Mouse (Mus musculus) kidney, adult 18-20 months (tissue): Measurements from ENCODE around the gene Pitpnm1.

Experiments used
- DNase-seq: peaks from one replicate; pipeline ENCODE4 v3.0.0; 2021

Pitpnm1 gene

GRCm38 (mm10) chr19:4070311-4070710 lies 29.5 kb upstream of the Pitpnm1 start:
- DNase-seq: no peak

GRCm38 (mm10) chr19:4070756-4071155 lies 29.0 kb upstream of the Pitpnm1 start:
- DNase-seq: no peak

GRCm38 (mm10) chr19:4071406-4071805 lies 28.4 kb upstream of the Pitpnm1 start:
- no peak for DNase-seq

DNA sequence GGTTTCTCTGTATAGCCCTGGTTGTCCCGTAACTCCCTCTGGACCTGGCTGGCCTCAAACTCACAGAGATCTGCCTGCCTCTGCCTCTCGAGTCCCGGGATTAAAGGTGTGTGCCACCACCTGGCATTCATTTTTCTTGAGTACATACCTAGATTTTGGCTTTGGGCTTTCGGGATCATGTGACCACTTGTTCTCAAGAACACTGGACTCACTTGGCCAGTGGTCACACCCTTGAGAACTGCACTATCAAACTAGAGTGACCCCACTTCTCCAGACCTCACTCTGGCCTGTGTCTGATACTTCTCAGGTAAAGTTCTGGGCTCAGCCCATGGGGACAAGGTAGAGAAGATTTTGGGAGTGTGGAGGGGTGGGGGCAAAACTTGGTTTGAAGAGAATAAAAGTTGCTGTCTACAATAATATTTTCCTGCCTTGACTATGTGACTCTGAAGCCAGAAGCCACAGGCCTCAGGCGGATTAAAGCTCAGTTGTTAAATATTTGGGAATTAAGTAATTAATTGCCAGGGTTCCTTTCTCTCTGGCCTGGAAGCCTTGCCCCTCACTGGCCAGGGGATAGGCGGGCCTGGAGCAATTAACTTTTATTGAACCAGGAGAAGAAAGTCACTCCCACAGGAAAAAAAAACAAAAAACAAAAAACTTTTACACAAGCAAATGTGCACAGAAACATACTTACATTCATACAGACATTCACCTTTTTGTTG lies 26.9 kb upstream of the Pitpnm1 start:
- DNase-seq: no peak

DNA sequence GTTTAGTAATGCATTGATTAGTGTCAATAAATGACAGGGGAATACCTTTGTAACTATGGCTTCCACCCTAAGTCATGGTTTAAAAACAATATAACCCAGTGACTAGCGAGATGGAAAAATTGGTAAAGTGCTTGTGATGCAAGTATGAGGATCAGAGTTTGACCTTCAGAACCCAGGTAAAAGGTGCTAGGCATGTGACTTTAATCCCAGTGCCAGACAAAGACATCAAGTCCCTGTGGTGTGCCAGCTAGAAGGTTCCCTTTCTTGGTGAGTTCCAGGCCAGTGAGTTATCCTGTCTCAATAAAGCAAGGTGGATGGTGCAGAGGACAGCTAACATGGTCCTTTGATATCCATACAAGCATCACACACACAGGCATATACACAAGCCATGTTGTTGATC lies 24.3 kb upstream of the Pitpnm1 start:
- no peak for DNase-seq

GRCm38 (mm10) chr19:4079594-4079993 lies 20.2 kb upstream of the Pitpnm1 start:
- DNase-seq: no peak

GRCm38 (mm10) chr19:4080511-4081009 lies 19.2 kb upstream of the Pitpnm1 start:
- DNase-seq: no peak

DNA sequence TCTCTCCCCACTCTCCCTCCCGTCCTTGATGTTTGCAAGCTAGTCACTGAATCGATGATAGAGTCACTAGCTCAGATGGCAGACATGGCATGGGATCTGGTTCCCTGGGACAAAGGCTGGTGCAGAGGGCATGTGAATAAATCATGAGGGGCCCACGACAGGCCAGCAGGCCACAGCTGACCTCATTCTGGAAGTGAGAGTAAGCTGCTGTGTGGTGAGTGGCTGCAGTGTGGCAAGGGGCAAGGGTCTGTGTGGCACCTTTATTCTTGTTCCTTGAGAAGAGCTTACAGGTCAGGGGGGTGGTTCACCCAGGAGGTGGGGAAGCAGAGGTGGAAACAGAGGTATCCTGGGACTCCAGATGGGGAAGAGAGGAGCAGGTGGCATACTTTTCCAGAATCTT lies 18.4 kb upstream of the Pitpnm1 start, which contains the start of gene Cabp2:
TSS of gene Cabp2 (plus strand) at position 185 of the 400 bp plus-strand sequence.
- DNase-seq: no peak

GRCm38 (mm10) chr19:4082219-4082965 lies 17.4 kb upstream of the Pitpnm1 start:
- no peak for DNase-seq

- DNase-seq: no peak
Observed at GRCm38 (mm10) chr19:4083316-4083715, 16.5 kb upstream of the Pitpnm1 start.

DNA sequence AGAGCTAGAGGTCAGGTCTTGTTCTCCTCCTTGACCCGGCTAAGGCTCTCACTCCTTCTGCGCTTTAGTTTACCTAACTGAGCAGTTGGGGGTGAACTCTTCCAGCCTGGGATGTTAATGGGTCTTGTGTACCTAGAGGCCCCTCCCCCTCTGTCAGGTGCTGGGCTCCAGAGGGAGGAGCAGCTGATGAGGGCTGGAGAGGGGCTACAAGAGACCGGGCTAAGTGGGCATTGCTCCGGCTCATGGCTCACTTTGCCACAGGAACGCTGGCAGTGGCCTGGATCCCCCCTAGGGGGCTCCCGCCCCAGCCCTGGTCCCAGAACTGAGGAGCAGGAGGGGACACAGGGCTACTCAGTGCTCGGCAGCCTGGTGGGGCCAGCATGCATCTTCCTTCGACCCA lies 16.0 kb upstream of the Pitpnm1 start:
- DNase-seq: no peak

DNA sequence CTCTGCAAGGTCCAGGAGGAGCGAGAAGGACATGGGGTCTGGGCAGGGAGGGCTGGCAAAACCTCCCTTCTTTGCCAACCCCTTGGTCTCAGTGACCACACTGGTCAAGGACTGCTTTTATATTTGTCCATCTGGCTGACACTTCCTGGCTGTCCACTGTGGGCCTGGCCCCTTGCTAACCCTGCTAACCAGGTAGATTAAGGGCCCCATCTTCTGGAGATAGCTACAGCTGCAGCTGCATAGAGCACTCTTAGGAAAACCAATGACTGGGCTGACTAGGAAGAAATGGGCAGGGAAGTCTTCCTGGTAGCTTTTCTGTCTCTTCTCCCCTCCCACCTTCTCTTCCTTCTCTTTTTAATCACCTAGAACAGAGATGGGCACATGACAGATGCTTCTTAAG lies 14.8 kb upstream of the Pitpnm1 start:
- no peak for DNase-seq

- DNase-seq: no peak
Observed at GRCm38 (mm10) chr19:4086156-4086555, 13.6 kb upstream of the Pitpnm1 start.

- no peak for DNase-seq
Observed at GRCm38 (mm10) chr19:4087090-4087489, 12.7 kb upstream of the Pitpnm1 start.

DNA sequence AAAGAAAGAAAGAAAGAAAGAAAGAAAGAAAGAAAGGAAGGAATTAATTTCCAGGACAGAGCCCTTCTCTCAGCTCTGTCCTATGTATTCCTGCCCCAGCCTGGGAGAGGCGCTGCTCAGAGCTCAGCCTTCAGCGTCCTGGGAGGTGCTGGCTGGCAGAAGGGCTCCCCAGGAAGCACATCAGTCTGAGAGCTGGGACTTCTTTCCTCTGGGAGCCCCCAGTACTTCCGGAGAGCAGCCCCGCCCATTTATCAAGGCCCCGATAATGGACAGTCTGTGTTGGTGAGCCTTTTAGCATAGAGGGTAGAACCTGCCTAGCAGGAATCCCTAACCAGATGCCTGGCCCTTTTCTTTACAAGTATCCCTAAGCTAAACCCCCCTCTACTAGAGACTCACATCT lies 11.7 kb upstream of the Pitpnm1 start:
- no peak for DNase-seq

DNA sequence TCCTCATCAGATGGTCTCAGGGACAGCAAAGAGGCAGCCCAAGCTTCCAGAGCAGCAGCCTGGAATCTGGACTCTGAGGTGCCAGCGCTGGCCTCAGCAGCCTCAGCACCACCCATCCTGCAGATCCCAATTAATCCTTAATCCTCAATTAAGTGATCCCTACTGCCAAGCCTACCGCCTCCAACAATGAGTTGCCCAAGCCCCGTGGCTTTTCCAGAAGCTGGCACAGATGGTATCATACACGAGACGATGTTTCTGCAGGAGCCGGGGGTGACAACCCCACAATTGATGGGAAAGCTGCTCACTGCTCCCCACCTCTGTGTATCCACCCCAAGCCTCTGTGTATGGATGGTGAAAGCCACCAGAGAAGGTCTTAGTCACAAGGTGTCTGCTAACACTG lies 10.7 kb upstream of the Pitpnm1 start:
- no peak for DNase-seq

DNA sequence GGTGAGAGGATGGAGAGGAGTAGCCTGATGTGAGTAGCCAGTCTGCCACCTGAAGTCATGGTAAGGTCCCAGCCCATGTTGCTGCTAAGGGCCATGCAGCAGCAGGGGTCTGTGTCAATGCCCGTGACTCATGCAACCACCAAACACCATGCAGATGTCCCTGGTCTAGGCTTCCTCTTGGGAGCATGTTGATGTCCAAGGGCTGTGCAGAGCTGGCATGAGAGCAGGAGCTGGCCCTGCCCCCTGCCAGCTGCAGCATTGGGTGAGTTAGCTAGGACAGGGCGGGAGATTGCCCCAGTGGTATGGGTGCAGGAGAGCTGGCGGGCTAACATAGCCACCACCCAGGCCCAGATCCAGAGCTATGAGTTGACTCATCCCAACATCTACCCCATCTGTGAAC lies 9.4 kb upstream of the Pitpnm1 start:
- no peak for DNase-seq

GRCm38 (mm10) chr19:4091383-4091782 lies 8.4 kb upstream of the Pitpnm1 start:
- no peak for DNase-seq

DNA sequence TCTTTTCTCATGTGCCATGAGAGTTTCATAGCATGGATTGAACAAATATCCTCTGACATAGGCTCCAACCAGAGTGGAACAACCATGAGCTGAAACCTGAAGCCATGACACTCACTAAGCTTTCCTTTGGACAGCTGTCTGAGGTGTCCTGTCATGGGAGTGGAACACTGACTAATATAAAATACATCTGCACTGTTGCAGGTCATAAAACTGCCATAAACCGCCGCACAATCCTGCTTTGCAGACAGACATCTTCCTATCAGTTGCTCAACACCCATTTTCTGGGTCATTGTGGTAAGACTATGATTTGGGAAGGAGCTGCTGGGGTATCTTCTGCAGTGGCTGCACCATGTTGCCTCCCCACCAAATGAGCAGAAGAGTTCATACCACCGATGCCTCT lies 7.0 kb upstream of the Pitpnm1 start:
- no peak for DNase-seq

DNA sequence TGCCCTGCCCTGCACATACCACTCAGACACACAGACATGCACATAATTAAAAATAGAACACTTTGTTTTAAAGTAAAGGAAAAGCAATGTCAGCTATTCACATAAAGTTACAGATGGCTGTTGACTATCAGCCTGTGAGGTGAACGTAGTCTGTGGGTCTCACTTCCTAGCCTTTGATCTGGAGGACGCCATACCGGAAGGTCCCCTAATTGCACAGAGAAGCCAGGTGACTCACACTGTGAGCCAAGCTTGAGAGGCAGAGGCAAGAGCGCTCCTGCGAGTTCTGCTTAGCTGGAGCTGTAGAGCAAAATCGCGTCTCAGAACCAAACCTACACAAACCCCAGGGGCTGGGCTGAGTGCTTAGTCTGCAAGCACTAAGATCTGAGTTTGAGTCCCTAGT lies 6.0 kb upstream of the Pitpnm1 start:
- no peak for DNase-seq

GRCm38 (mm10) chr19:4094348-4094747 lies 5.5 kb upstream of the Pitpnm1 start:
- DNase-seq: no peak

- no peak for DNase-seq
Observed at GRCm38 (mm10) chr19:4094774-4095303, 5.0 kb upstream of the Pitpnm1 start.

- no peak for DNase-seq
Observed at GRCm38 (mm10) chr19:4095802-4096201, 4.0 kb upstream of the Pitpnm1 start.
